Mouse (Mus musculus) G1E (cell line): Measurements from ENCODE around the gene Gm9803. TPM values are rescaled to one million over a fixed set of nuclear protein-coding genes. Genes with fewer than 3 reads are reported as not detected.
A peak's percentile ranks its signal among the peaks of the same experiment; 100 is the strongest.

ENCODE experiments used
- ATAC-seq: 2 replicates; pipeline ENCODE4 v1.8.0; 2016; ENCODE audit warnings: mild to moderate bottlenecking; ENCODE audit not compliant: insufficient number of reproducible peaks, poor library complexity, low FRiP score, severe bottlenecking; ENCODE audit errors: extremely low read depth
- DNase-seq: peaks from one replicate; pipeline ENCODE4 v3.0.0; 2012; ENCODE audit warnings: low spot score
- H3K27me3 ChIP-seq: 2 replicates; pipeline ENCODE4 v1.6.1; 2012; ENCODE audit warnings: mild to moderate bottlenecking, low read length, inconsistent platforms; ENCODE audit not compliant: insufficient read depth
- H3K36me3 ChIP-seq: replicated peaks from 2 replicates; pipeline ENCODE3; 2012; ENCODE audit warnings: mild to moderate bottlenecking, inconsistent platforms
- H3K4me1 ChIP-seq: 2 replicates; pipeline ENCODE4 v1.6.1; 2012; ENCODE audit warnings: low read depth, low read length, inconsistent platforms, mixed read lengths; ENCODE audit not compliant: insufficient read depth
- H3K4me3 ChIP-seq: 2 replicates; pipeline ENCODE4 v1.5.1; 2012; ENCODE audit warnings: low read depth, mild to moderate bottlenecking, inconsistent platforms, low read length, moderate library complexity, mixed read lengths
- H3K9me3 ChIP-seq: replicated peaks from 2 replicates; pipeline ENCODE4 v1.6.1; 2012; ENCODE audit warnings: inconsistent platforms
- CTCF ChIP-seq: IDR thresholded peaks from 2 replicates; pipeline ENCODE4 v1.5.1; 2012; ENCODE audit warnings: low read depth, low read length, inconsistent platforms, mixed read lengths
- GATA1 ChIP-seq: IDR thresholded peaks from 2 replicates; pipeline ENCODE4 v1.6.1; 2012; ENCODE audit warnings: borderline replicate concordance, low read length, inconsistent platforms, mixed read lengths
- GATA2 ChIP-seq: IDR thresholded peaks from 2 replicates; pipeline ENCODE4 v1.6.1; 2012; ENCODE audit warnings: low read depth, low read length, inconsistent platforms, borderline replicate concordance
- POLR2AphosphoS5 ChIP-seq: IDR thresholded peaks from 2 replicates; pipeline ENCODE4 v1.6.1; 2012; ENCODE audit warnings: low read depth, low read length, inconsistent platforms; ENCODE audit not compliant: insufficient replicate concordance
- TAL1 ChIP-seq: conservative IDR thresholded peaks from 2 replicates; pipeline ENCODE4 v1.6.1; 2012; ENCODE audit warnings: low read depth, low read length, inconsistent platforms, mixed read lengths
- polyA plus RNA-seq: library from polyadenylated mRNA; stranded (reverse); fragments of >175 nt; gene quantifications from 2 replicates; pipeline ENCODE4 v1.2.3, GENCODE M21; 2012
- total RNA-seq, 2 experiments: library from RNA; stranded (forward) in 1 of 2; stranded (reverse) in 1 of 2; fragments of 200-1000 nt in 1 of 2; fragments of >200 nt in 1 of 2; fragmentation: Nextera tagmentation in 1 of 2; gene quantifications; 2 replicates each; pipeline ENCODE4 v1.2.3; 2014 to 2017

The Gm9803 gene
- total and polyA plus RNA-seq, 3 experiments: 2.9 to 33.3 (median 6.9) TPM

DNA sequence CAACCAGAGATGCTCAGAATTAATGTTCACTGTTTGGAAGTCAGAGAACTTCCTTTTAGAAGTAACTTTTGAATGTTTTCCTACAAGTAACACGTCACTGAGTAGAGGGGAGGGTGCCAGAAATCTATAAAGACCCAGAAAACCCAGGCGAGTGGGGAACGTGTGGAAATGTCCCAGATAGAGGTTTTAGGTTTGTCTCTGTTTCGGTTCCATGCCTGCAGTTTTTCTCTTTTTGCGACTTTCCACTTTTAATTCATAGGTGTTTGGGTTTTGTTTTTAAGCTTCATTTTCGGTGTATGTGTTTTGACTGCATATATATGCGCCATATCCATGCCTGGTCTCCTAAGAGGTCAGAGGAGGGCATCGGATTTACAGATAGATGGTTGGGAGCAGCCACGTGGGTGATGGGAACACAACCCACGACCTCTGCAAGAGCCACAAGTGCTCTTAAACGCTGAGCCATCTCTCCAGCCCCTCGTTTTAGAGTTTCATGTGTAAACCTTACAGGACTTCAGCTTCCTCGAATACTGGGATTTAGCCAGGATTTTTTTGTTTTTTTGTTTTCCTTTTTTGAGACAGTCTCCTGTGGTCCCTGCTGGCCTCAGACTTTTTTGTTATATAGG, 43.5 kb upstream of the Gm9803 start:
- no peaks in the 10 kb centered on the region for H3K9me3 ChIP-seq
- DNase-seq: no peak

DNA sequence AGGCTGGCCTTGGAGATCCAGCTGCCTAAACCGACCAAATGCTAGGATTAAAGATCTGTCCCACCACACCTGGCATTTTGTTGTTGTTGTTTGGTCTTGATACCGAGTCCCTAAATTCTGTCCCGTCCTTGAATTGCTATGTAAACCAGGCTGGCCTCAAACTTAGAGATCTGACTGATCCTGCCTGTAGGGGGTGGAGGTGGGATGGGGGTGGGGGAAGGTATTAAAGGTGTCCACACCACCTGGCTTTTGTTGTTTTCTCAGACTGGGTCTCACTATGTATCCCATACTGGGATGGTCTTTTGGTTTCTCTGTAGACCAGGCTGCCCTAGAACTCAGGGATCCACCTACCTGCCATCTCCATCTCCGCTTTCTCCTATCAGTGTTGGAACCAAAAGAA, 42.7 kb upstream of the Gm9803 start:
- TF ChIP-seq GATA2: no peak
- no peak for TF ChIP-seq TAL1
- no peak for TF ChIP-seq POLR2AphosphoS5
- DNase-seq (no peak), ATAC-seq (no peak)
- Histone ChIP-seq H3K9me3 (no peaks in the 10 kb centered on the region), H3K36me3 (peaks cover 22% of the 10 kb centered on the region), H3K27me3 (no peaks in the 10 kb centered on the region), H3K4me3 (no peak overlapping the region), H3K4me1 (peaks cover 24% of the 10 kb centered on the region)

More for the DNA sequence above, 43.5 kb upstream of the Gm9803 start:
- peak overlapping the region; percentile 78 for H3K4me3 ChIP-seq
- H3K27me3 ChIP-seq: no peaks in the 10 kb centered on the region
- peaks cover 15% of the 10 kb centered on the region for H3K36me3 ChIP-seq
- TF ChIP-seq POLR2AphosphoS5: no peak
- no peak for TF ChIP-seq CTCF
- TF ChIP-seq GATA2: no peak
- TF ChIP-seq GATA1: no peak
- no peak for TF ChIP-seq TAL1
- H3K4me1 ChIP-seq: peaks cover 25% of the 10 kb centered on the region
- ATAC-seq: no peak

DNA sequence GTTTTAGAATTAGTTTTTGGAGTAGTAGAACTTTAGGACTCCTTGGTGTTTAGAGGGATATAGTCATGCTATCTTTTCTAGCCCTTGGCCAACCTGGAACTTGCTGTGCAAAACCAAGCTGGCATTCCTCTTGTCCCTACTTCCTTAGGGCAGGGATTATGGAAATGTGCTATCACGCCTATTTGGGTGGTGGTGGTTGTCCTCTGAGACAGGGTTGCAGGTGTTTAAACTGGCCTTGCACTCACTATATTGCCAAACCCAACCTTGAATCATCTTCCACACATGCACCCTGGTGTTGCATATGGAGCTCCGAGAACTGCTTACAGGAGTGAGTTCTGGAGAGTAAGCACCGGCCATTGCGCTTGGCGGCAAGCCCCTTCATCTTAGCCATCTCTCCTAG, 41.9 kb upstream of the Gm9803 start:
- DNase-seq (no peak), ATAC-seq (no peak)
- Histone ChIP-seq H3K4me1 (peaks cover 24% of the 10 kb centered on the region), H3K4me3 (no peak overlapping the region), H3K9me3 (no peaks in the 10 kb centered on the region), H3K36me3 (peaks cover 25% of the 10 kb centered on the region), H3K27me3 (no peaks in the 10 kb centered on the region)
- TF ChIP-seq GATA2 (no peak), POLR2AphosphoS5 (no peak), GATA1 (no peak), CTCF (no peak), TAL1 (no peak)

DNA sequence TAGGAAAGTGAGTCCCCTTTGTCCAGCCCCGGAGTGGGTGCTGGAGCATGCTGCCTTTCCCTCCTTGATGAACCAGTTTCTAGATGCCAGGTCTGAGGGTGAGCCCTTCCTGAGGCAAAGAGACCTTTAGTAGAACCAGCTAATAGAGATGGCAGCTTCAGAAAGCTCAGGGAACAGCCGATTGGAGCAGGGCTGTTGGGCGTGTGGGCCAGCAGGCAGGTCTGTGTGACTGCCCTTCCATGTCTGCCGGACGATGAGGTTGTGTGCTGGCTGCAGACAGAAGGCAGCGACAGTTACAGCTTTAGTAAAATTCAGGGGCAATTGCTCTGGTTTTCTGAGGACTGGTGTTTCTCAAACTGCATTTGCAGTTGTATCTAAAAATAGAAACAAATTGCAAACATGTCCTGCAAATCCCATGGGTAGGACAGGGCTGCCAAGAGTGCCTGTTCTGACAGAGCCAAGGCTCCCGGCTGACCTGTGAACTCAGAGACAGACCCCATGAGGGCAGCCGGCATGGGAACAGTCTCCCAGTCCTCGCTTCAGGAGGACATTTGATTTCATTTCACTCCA, 40.4 kb upstream of the Gm9803 start:
- no peak overlapping the region for H3K4me3 ChIP-seq
- peaks cover 25% of the 10 kb centered on the region for H3K36me3 ChIP-seq
- peaks cover 24% of the 10 kb centered on the region for H3K4me1 ChIP-seq
- no peaks in the 10 kb centered on the region for H3K27me3 ChIP-seq
- no peaks in the 10 kb centered on the region for H3K9me3 ChIP-seq
- DNase-seq: no peak
- TF ChIP-seq POLR2AphosphoS5: no peak
- no peak for TF ChIP-seq CTCF
- no peak for TF ChIP-seq GATA2
- TF ChIP-seq TAL1: no peak
- no peak for TF ChIP-seq GATA1
- ATAC-seq: no peak

DNA sequence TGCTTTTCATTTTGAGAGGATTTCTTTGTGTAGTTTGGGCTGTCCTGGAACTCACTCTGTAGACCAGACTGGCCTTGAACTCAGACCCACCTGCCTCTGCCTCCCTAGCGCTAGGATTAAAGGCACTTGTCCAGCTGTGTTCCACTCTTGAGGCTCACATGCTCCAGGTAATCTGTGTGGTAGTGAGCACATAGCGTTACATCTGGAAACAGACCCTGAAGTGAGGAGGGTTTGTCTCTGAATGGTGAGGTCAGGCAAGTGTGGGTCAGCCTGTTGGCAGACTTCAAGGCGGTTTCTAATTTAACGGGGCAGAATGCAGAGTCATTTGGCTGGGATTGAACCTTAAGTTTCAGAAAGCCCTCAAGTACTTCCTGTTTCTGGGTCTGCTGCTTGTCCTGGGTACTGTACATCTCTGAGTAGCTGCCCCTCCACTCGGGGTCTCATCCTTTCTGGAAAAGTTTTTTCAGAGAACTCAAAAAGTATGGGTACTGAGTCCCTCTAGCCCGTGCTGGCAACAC, 38.1 kb upstream of the Gm9803 start:
- no peak for TF ChIP-seq GATA1
- TF ChIP-seq GATA2: no peak
- no peak for TF ChIP-seq TAL1
- TF ChIP-seq CTCF: no peak
- TF ChIP-seq POLR2AphosphoS5: no peak
- no peaks in the 10 kb centered on the region for H3K9me3 ChIP-seq
- no peak overlapping the region for H3K4me3 ChIP-seq
- peaks cover 30% of the 10 kb centered on the region for H3K4me1 ChIP-seq
- peaks cover 40% of the 10 kb centered on the region for H3K36me3 ChIP-seq
- ATAC-seq (no peak), DNase-seq (no peak)
- H3K27me3 ChIP-seq: no peaks in the 10 kb centered on the region

DNA sequence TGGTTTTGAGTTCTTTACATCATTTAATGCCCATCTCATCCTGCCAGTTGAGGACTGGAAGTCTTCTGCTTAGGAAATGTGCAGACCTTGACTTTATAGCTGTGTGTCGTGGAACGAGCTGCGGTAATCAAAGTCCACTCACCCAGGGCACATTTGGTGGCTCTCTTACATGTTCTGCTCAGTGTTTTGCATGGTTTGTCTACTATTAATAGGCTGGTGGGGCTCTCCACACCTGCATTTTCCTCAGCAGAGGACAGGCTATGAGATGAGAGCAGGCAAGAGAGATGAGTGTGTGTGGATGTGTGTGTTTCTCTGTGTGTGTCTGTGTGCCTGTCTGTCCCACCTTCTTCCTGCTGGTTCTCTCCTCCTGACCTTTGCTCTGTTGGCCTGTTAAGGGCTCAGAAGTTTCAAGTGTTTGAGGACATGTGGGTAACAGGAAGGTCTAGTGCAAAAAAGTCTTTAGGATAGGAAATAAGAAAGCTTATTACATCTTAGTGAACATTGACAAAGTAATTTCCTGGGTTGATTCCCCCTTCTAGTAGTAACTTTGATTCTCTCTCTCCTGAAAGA, 36.4 kb upstream of the Gm9803 start:
- ATAC-seq: no peak
- H3K27me3 ChIP-seq: no peaks in the 10 kb centered on the region
- peaks cover 39% of the 10 kb centered on the region for H3K36me3 ChIP-seq
- H3K4me1 ChIP-seq: peaks cover 19% of the 10 kb centered on the region
- no peak for TF ChIP-seq TAL1
- TF ChIP-seq GATA1: no peak
- no peak for TF ChIP-seq POLR2AphosphoS5
- TF ChIP-seq CTCF: no peak
- no peak for TF ChIP-seq GATA2
- no peak for DNase-seq
- H3K4me3 ChIP-seq: no peak overlapping the region
- no peaks in the 10 kb centered on the region for H3K9me3 ChIP-seq
